Mouse (Mus musculus) kidney, postnatal 10 days (tissue): Measurements from ENCODE around the gene Olfr96.

Experiments used
- DNase-seq: peaks from one replicate; pipeline ENCODE4 v3.0.0; 2021; ENCODE audit warnings: mixed read lengths

Olfr96 gene

GRCm38 (mm10) chr17:37275626-37276248 is 55.8 kb downstream of the Olfr96 start:
- no peak for DNase-seq
